Mouse (Mus musculus): ENCODE results near the gene Psmc2.

Psmc2 gene

DNA sequence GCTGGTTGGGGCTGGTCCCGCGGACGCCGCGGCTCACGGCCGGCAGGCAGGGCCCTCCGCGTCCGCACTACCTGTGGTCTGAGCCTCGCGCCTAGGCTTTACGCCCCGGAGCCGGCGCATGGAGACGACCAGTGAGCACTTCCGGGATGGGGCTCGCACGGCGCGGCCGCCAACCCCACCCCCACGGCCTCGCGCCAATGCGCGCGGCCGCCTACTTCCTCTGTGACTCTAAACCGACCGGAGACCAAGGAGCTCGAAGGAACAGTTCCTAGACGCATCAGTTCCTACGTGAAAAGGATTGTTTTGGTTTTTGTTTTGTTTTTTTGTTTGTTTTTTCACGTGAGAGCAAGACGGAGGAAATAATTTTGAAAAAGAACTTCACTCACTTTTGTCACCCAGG, at the start of gene Psmc2, which contains the start of gene Dnajc2:
TSS of gene Psmc2 (plus strand) at position 231 of the 400 bp plus-strand sequence.
TSS of gene Dnajc2 (minus strand) at position 199 of the 400 bp plus-strand sequence.
- DNase-seq (ENCODE audit: low read depth) = peak; percentile 91

DNA sequence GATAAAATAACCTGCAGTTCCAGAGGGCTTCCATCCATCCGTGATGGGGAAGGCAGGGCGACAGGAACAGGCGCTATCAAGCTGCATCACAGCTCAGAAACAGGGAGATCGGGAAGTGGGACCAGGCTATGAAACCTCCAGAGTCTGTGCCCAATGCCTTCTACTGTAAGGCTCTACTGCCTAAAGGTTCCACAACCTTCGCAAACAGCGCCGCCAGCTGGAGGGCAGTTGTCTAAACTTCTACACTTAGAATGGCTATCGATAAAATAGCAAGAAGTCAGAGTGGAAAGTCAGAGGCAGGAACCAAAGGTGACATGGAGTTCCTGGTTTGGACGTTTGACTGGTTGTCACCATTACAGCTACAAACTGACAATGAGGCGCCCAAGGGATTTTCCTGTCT, 49.5 kb upstream of the Psmc2 start:
- DNase-seq (ENCODE audit: low read depth) = peak; percentile 88

DNA sequence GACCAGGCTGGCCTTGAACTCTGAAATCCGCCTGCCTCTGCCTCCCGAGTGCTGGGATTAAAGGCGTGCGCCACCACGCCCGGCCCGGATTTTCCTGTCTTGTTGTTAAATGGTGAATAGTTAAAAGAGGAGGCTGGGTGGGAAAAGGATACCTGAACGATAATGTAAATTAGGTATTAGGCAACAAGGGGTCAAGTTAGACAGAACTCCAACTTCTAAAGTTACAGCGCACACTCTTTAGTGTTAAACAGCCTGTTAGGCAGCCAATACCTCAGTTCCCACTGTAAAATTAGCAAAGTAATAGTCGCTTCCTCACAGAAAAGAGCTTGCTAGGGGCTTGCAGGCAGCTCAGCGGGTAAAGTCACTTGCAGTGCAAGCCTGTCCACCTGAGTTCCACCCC, 49.0 kb upstream of the Psmc2 start:
- DNase-seq (ENCODE audit: low read depth) = peak; percentile 25

DNA sequence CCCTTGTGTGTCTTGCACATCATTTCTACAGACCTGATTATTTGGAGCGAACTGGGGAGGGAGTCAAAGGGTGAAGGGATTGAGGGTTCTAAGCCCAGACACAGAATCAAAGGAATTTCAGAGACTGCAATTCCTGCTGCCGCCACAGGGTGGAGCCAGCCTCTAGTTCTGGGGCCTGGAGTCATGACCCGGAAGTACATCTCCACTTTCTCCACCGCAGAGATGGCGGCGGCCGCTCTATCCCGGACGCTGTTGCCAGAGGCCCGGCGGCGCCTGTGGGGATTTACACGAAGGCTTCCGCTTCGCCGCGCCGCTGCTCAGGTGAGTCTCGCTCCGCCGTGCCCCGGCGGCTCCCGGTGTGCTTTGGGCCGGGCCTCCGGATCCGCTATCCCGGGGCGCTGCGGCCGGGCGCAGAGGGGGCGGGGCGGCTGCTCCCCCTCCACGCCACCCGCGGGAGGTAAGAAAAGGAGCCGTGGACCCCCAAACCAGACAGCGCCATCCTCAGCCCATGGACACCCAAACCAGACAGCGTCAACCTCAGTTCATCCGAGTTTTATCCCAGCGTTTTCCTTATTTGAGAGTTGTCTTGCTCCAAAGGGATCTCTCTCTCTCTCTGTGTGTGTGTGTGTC, 48.0 kb upstream of the Psmc2 start, which contains the start of gene Pmpcb:
TSS of gene Pmpcb (plus strand) at position 186 of the 630 bp plus-strand sequence.
- peak; percentile 94 for DNase-seq (ENCODE audit: low read depth)

DNA sequence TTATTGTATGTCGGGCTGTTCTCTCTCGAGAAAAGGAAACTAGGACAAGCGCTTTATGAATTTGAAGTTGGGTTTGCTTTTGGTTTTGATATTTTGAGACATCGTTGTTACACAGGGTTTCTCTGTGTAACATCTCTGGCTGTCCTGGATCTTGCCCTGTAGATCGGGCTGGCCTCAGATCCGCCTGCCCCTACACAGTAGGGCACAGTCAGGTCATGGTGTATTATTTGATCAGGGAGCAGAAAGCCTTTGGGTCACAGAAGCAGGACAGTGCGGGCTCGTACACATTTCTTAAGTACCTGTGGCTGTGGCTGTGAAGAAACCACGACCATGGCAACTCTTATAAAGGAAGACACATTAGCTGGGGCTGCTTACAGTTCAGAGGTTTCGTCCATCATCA, 47.5 kb upstream of the Psmc2 start:
- DNase-seq (ENCODE audit: low read depth) = no peak

DNA sequence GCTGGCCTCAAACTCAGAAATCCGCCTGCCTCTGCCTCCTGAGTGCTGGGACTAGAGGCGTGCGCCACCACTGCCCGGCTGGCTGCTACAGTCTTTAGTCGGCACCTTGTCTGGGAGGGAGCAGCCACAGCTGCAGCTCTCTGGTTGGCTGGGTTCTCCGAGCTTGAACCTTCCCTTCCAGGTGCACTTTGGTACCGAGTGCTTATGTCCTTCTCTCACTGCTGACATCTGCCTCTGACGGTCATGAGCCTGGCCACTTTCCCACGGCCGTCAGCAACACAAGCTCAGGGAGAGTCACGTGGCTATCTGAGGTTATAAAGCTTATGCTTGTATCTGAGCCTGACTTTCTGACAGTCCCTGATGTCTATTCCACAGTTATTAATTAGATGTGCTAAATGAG, 46.0 kb upstream of the Psmc2 start:
- no peak for DNase-seq (ENCODE audit: low read depth)

DNA sequence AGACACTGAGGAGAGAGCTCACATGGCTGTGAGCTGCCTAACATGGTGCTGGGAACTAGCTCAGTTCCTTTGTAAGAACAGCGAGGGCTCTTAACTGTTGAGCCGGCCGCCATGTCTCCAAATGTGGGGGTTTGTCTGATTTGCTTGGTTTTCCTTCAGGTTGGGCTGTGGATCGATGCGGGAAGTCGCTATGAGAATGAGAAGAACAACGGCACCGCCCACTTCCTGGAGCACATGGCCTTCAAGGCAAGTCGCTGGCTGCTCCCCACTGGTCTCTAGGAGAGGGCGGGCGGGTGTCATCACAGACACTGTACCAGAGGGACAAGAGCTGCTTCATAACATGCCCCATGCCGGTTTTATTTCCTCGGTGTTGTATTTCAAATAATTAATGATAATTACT, 45.2 kb upstream of the Psmc2 start:
- no peak for DNase-seq (ENCODE audit: low read depth)

DNA sequence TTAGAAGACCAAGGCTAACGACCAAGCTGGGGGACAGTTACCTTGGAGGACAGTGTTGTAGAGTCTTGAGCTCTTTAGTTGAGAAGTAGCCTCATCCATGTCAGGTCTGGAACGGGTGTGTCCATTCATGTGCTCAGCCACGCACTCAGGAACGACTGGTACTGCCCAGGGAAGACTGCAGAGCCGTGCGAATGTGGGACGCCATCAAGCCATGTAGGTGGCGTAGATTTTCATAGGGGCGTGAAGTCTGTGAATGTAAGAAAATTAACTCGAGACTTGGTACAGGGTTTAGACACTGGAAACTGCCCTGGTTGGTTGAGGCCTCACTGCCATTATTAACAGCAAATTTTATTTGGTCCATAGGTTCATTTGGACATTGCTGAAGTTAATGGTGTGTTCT, 41.5 kb upstream of the Psmc2 start:
- DNase-seq (ENCODE audit: low read depth) = no peak

DNA sequence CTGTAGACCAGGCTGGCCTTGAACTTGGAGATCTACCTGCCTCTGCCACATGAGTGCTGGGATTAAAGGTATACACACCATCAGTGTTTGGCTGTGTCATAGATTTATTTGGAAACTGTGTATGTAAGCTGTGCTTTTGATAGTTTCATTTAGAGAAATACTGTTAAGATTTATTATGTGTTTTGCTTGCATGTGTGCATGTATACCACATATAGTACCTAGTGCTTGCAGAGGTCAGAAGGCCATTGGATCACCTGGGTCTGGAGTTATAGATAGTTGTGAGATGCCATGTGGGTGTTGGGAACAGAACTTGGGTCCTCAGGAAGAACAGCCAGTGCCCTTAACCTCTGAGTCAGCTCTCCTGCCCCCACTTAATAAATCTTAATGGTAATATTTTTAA, 40.4 kb upstream of the Psmc2 start:
- no peak for DNase-seq (ENCODE audit: low read depth)

DNA sequence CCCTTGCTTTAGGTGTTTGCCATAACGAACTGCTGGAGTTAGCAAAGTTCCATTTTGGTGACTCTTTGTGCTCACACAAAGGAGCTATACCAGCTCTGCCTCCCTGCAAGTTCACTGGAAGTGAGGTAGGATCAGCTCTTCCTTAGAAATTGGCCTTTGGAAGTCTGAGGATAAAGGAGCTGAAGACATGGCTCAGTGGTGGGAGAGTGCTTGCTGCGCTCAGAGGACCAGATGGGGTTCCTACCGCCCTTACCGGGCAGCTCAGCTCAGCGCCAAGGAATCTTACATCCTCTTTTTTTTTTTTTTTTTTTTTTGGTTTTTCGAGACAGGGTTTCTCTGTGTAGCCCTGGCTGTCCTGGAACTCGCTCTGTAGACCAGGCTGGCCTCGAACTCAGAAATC, 39.1 kb upstream of the Psmc2 start:
- DNase-seq (ENCODE audit: low read depth) = no peak

DNA sequence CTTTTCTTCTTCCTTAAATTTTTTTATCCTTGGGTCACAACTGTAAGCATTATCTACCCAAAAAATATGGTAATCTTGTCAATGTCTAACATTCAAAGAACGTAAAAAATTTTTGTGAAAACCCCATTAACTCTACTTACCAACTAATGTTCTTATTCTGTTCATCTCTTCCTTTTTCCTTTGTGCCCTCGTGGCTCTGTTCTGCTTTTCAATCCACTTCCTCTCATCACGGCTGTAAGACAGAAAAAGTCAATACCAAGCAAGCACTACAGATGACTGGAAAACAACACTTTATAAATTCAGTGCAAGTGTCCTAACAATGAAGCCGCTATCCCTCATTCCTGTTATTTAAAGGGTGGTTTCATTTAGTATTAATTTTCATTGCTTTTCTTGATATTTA, 16.6 kb upstream of the Psmc2 start:
- DNase-seq (ENCODE audit: low read depth) = no peak

DNA sequence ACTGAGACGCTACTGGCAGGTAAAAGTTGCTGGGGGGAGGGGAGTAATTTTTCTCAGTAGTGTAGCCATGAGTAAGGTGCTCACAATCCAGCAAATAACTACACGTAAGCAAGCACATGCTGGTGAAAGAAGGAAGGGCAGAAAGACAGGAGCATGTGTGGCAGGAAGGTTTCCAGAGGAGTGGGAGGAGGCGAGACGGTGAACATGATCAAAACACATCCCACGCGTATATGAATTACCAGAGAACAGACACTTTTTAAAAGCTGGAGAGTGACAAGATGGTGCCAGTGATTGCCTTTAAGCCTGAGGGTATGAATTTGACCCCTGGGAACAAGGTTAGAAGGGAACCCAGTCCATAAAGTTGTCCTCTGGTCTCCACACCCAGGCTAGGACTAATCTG, 15.2 kb upstream of the Psmc2 start:
- DNase-seq (ENCODE audit: low read depth) = no peak

DNA sequence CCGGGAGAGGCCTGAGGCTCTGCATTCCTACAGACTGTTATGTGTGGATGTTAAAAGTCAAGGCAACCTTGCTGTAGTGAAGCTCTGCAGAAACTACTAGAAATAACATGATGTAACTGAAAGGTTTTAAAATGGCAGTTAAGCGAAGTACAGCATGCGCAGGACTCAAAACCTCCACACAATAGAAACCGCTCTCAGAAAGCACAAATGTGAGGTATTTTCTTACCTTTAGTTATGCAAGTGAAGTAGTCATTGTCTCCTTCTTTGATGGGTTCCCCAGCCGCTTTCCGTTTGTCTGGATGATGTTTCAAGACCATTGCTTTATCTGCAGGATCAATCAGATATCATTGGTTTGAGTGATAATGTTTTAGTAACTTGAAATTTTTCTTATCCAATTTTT, 8.6 kb upstream of the Psmc2 start:
- no peak for DNase-seq (ENCODE audit: low read depth)

DNA sequence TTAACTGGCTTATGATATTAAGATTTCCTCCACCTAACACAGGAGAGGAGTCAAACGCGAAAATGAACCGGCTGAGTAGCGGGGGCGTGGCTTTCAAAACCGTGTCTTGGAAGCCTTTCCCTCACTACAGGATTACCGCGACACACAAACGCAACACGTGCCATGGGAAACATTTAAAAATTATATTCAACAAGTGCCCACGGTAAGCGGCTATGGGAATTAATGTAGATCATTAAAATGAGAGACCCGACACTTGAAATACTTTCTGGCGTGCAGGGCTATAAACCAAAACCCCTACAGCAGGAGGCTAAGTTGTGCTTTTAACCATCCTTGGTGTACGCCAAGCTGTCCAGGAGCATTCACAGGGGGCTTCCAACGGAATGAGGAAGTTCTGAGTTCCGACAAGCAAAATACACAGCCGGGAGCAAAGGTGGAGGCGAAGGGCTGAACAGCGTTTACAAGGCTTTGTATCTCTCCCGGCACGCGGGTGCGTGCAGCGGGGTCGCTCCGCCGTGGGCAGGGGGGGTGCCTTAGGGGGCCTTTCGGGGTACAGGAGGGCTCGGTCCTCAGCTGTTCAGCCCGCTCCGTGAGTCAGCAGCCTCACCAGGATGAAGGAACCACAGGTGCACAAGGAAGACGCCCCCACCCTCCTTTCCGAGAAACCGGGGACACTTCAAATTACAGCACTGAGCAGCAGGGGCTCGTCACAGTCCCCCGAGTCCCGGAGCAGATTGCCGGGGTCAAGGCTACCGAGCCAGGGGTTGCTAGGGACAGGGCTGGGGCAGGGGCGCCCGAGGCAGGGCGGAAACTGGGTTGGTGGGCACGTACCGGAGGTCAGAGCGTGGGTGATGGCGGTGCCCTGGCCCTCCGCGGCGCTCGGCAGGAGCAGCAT, 676 bp upstream of the Psmc2 start:
- DNase-seq (ENCODE audit: low read depth) = peak; percentile 37

DNA sequence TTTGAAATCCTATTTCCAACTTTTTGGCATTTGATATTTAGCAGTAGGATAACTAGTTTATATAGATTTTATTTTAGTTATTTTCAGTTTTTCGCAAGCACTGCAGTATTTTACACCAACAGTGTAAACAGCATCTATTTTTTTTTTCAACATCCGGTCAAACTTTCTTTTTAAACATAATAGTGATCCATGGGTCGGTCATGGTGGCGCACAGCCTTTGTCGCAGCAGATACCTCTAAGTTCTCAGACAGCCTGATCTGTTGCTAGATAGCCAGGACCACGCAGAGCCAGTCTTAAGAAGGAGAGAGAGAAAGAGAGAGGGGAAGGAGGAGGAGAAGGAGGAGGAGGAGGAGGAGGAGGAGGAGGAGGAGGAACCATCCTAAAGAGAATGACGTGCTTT, 693 bp downstream of the Psmc2 start:
- DNase-seq (ENCODE audit: low read depth) = peak; percentile 13

DNA sequence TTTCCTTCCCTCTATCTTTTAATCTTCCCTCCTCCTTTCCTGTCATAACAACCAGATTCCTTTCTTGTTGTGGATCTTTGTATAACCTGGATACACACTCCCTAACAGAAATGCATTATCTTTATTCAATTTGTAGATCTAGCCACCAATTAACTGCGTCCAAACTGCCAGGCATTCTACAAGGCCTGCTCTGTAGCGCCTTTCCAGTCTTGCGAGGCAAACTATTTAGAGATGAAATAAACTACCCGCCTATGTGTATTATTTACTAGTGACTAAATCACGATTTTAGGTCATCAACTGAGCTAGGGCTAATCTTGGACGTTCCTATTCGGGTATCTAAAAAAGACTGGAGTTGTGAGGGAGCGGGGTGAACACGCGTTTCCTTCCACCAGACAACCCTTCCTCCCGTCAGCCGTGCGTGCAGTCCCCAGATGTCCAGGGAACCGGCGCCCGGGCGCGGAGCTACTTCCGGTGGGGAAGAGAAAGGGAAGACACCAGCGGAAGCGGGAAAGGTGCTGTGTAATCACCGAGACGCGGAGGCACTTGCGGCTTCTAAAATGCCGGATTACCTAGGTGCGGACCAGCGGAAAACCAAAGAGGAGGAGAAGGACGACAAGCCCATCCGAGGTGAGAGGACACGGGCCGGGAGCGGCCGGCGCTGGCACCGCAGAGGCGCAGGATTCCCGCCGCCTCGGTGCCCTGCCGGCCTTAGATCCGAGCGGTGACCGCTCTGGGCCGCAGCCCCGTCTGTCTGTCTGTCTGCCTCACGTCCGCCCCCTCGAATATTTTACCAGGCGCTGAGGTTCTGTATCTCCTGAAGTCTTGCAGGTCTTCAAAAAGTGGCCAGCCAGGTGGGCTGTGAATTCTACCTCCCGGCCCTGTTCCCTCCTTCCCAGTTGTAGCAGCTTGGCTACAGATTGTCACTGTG, 1.4 kb downstream of the Psmc2 start:
- peak; percentile 94 for DNase-seq (ENCODE audit: low read depth)

DNA sequence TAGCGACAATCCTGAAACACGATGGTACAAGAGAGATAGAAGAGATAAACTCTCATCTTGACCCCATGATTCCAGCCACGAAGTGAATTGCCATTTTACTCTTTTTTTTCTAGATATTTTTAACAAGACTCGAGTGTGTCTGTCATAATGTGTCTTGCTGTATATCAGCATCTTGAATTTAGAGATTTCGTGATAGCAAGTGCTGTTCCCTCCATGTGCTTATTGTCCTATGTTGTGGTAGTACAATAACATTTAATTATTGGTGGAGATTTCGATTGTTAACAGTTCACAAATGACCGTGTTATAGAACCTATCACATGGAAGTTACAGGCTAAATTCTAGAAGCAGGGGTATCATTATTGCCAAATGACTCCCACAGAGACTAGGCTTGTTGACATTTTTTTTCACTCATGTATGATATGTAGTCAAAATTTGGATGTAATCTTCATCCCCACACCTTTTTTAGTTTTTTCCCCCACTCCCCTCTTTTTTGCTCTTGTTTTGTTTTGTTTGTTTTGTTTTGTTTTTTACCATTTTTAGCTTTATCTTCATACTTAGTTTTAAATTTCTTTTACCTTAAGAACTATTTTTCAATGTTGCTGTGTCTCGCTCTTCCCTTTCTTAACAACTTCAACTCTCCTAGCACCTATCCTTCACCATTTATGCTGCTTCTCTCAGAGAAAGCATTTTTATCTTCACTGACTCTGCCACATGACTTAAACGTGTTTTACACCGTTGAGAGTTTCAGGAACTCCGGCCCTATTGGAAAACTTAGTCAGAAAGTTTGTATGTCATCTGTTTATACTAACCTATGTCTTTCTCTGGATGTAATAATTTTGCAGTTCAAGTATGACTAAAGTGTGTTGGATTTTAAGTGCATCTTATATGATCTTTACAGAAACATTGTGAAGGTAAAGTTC, 2.4 kb downstream of the Psmc2 start:
- DNase-seq (ENCODE audit: low read depth) = no peak

DNA sequence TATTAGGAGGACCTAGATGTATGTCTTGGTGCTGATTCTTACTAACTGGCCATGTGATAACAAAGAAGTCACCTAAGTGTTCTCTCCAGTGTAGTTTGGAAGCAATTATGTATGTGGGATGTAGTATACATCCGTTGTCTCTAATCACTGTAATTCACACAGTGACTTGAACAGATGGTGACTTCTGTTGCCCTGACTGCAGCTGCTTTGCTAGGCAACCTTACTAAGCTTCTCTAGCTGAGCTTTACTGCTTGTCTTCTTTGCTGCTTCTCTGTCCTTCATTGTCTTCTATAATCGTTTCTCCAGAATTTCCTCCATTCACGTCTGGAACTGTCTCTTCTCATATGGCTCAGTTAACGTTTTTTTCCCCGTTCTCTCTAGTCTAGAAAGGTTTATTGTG, 4.0 kb downstream of the Psmc2 start:
- DNase-seq (ENCODE audit: low read depth) = no peak

DNA sequence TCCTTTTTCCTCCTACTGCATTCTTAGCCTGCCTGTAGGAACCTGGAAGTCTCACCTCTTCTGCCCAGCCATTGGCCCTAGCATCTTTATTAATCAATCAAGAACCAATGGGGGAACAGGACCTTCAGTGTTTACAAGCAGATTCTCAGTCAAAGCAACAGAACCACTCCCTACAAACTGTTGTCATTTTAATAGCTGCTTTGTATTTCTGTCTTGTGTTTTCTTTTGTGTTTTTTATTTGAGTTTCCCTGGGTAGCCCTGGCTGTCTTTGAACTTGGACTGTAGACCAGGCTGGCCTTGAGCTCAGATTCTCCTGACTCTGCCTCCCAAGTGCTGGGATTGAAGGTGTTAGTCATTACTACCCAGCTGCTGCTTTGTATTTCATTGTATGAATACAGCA, 7.1 kb downstream of the Psmc2 start:
- no peak for DNase-seq (ENCODE audit: low read depth)

DNA sequence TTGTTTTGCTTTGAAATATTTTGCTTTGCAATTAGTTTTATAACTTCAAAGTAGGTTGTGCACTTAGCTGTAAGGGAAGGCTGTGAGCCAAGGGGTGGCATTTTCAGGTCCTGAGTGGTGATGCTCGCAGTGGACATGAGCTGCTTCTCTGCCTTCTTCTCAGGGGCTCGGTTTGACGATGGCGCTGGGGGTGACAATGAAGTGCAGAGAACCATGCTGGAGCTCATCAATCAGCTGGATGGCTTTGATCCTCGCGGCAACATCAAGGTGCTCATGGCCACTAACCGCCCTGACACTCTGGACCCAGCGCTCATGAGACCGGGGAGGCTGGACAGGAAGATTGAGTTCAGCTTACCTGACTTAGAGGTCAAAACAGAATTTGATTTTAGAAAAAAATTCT, 17.8 kb downstream of the Psmc2 start:
- no peak for DNase-seq (ENCODE audit: low read depth)

DNA sequence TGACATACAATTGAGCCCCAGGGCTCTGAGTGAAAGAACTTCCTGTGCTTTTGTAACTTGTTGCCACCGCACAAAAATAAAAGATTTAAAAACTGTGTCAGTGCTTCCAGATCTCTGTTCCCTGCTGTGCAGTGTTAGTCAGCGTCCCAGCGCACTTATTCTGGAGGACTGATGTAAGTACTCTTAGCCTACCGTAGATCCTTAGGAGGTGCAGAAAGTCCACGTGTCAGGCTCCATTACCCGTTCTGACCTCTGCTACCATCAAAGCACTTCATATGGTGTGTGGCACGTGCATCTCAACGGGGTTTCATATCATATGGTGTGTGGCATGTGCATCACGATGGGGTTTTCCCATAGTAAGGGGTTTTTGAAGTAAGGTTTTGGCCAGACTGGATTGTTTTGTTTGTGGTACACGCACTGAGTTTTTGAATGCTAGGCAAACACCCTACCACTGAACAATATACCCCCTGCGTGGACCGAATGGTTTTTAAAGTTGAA, 18.7 kb downstream of the Psmc2 start:
- no peak for DNase-seq (ENCODE audit: low read depth)
